Mouse (Mus musculus) layer of hippocampus, adult 18-20 months (tissue): Measurements from ENCODE around the gene Polr2l. TPM values are rescaled to one million over a fixed set of nuclear protein-coding genes. Genes with fewer than 3 reads are reported as not detected.

Experiments used
- DNase-seq, 2 experiments: peaks; one replicate each; pipeline ENCODE4 v3.0.0; 2022; ENCODE audit warnings: low spot score in 2 of 2
- total RNA-seq, 2 experiments: library from RNA; stranded (reverse); gene quantifications; 2 replicates each; pipeline ENCODE4 v1.2.3; 2021

Polr2l gene
- total RNA-seq, 2 experiments from 2014 or later = 39.2 to 42.8 TPM

DNA sequence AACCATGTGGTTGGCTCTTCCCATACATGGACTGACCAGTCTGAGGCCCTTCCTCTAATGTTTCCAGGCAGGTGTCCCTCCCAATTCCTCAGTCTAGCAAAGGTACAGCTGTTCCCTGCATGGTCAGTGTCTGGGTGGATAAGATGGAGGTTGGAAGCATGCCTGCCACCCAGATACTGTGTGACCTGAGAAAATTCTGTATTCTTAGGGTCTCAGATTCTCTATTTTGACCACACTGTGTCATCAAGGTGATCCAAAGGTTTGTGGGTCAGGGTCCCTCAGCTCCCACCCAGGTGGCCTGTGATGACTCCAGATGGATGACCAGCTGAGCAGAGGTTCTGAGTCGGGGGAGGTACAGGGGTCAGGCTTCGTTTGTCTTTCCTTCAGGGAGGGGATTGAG lies 10.3 kb upstream of the Polr2l start:
- DNase-seq = no peak

DNA sequence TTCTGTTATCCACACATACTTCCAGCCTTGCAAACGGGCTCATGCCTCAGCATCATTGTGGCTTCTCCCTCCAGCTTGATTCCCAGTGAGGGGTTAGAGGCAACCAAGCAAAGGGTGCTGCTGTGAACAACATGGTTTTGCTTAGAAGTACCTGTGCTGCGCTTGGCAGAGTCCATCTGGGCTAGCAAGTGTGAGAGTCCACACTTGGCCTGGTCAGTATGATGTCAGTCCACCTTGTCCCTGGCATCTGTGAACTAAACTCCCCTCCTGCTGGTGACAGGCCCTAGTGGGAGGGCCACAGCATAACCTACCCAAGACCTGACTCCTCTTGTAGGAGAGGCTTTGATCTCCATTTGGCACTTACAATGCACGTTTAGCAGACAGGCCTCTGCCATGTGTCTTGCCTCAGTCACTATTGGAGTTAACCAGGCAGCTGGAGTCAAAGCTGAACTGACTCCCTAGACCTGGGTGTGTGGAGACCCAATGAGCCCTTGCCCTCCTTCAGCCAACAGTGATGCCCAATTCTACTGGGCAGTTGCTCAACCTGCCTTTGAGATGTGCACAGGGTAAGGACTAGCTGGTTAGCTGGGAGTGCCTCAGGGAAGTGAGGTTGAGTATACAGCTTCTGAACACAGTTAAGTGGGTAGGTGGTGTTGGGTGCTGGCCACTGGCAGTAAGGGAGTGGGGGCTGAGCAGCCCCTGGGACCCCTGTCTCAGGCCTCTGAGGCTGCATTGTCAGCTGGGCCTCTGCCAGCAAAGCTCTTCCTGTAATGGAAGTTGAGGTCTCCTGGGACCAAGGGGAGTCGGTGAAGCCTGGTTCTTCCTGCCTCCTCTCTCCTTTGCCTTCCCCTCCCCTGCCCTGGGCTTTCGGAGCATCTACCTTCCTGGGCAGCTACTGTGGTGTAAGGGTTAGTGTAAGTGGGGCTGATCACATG lies 9.5 kb upstream of the Polr2l start:
- DNase-seq = no peak

DNA sequence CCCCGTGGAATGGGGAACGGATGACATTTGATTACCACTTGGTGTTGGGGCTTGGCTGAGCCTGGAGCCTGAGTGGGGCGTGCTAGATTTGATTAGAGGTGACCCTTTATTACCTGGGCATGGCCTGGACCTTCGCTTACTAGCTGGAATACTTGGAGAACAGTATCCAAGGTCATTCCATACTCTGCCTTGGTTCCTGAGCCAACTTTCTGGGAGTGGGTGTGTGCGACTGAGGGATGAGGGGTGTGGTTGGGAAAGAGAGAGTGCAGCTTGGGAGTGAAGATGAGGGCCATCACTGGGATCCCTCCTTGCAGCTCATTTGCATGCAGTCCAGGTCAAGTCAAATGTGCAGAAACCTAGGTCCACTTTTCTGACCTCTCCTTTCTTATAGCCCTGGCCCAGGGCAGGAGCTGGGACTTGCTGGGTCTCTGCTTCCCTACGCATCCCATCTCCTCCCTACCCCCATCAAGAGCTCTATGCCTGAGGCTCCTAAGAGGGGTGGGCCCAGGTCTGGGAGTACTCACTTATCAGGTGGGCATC lies 8.3 kb upstream of the Polr2l start:
- no peak for DNase-seq

GRCm38 (mm10) chr7:141482531-141483024 lies 7.6 kb upstream of the Polr2l start:
- DNase-seq = no peak

DNA sequence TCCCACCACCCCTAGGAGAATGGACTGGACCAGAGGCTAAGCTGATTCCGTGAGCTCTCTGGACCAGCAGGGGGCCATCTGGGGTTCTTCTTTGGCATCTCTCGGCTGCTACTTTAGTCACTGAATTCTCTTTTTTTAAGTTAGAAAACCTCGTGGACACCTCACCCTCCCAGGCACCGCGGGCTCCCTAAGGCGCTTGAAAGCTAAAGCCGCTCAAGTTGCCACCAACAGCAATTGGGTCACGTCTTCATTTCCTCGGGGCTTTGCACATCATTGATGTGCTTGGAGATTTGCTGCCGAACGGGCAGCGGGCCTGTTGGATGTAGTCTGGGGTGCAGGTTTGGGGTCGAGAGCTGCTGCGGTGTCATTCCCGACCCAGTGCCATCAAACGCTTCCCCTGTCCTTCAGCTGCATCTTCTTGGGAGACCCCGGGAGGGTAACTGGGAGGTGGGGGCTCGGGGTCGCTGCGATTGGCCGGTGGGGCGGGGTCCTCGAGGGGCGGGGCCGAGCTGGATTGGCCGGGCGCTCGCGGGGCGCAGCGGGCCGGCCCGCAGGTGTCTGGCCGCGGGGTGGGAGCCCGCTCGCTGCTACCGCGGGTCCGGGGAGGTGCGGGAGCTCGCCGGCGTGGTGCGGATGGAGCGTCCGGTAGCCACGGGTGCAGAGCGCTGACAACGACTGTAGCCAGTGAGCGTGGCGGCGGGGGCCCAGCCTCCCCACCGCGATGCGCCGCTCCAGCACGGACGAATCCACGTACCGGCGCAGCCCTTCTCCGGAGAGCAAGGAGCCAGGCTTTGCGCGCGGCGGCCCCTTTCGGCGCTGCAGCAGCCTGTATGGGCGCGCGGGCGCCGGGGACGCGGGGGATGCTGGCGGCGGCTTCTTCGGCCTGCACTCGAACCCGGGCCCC lies 6.8 kb upstream of the Polr2l start:
- DNase-seq = peak in 1 of 2 experiments; percentile 63

DNA sequence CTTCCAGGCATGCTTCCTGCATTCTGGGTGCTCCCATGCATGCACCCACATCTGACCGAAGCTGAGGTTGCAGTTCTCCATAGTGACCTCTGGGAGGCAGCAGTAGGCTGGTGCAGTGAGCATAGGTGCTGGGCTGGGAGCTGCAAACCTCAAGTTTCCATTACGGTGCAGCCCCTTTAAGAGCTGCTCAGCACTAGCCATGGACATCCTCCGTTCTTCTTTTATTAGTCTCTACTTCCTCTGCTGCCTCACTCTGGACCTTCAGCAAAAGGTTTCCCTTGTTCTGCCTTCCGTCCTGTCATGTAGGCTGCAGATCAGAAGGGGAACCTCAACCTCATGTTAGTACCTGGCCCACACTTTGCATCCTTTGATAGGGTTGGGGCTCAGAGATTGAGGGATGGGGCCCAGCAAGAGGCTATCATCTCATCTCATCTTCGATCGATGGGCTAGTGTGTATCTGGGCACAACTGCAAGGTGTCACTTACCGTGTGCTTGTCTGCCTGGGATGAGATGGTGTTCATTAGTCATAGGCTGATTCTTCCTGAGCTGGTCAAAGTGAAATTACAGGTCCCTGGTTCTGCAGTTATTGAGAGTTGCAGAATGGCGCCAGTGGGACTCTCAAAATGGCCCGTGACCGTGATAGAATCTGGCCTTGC lies 6.0 kb upstream of the Polr2l start:
- DNase-seq = peak; percentile 65 to 85

DNA sequence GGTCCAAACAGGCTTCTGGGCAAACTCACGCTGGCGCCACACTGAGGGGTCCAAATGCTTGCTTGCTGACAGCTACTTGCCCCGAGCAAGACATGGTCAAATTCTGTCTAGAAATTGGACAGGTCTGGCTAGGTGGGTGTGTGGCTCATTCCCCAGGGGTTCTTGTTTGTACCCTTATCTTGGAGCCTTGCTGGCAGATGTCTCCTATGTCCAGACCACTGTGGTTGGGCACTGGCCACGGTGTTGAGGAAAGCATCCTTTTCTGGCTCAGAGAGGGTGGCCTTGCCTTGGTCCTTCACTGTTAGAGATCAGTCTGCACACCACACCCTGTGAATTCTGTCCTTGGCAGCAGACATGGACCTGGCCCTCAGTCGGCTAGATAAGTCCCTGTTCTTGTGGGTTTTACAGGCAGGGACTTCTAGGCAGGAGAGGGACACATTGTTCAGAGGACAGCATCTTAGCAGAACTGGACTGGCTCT lies 3.4 kb upstream of the Polr2l start:
- DNase-seq = no peak

- DNase-seq = no peak
Observed at GRCm38 (mm10) chr7:141477578-141478269, 2.8 kb upstream of the Polr2l start.

DNA sequence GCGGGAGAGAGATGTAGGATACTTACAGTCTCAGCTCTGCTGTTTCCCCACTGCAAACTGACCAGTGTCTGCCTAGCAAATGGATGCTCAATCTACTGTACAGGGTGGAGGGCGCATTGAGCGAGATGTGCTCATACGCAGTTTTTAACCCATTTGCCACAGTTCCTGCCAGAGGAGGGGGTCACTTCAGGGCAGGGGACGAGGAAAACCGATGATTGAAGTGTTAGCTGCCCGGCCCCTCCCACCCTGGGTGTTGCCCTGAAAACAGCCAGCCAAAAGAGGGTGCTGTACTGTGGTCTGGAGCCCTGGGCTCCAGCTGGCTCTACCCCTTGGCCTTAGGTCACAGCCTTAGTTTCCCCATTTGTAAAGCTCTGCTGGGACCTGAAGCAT lies 2.0 kb upstream of the Polr2l start:
- no peak for DNase-seq

DNA sequence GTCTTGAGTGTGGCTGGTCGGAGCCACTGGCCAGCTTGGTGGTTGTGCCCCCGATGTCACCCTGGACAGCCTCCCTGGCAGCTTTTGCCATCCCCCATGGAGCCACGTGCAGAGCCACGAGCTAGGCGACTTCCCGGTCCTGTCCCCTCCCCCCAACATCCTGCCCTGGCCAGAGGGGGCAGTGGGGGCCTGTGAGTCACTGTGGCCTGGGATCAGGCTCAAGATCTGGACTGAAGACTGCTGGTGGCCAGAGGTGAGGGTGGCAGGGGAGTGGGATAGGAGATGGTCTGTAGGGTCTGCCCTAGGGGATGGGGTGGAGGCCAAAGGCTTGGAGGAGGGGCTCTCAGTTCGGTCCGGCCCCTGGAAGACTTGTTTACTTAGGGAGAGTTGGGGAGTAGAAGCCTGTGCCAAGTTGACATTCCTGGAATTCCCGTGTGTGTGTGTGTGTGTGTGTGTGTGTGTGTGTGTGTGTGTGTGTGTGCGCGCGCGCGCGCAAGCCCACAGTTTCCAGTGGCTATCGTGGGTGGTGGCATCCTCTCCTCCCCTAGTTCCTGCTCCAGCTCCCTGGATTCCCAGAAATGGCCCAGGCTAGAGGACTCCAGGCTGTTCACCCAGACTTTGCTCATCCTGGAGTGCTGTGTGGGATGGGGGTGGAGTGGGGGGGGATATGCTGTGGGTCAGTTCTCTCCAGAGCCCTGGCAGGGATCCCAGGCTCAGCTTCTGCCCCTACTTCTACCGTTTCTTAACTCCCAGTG lies 1.5 kb upstream of the Polr2l start:
- no peak for DNase-seq

GRCm38 (mm10) chr7:141475805-141476158 lies 850 bp upstream of the Polr2l start:
- no peak for DNase-seq

GRCm38 (mm10) chr7:141474160-141474559 lies 772 bp downstream of the Polr2l start:
- no peak for DNase-seq

- no peak for DNase-seq
Observed at GRCm38 (mm10) chr7:141472763-141473162, 2.2 kb downstream of the Polr2l start.

DNA sequence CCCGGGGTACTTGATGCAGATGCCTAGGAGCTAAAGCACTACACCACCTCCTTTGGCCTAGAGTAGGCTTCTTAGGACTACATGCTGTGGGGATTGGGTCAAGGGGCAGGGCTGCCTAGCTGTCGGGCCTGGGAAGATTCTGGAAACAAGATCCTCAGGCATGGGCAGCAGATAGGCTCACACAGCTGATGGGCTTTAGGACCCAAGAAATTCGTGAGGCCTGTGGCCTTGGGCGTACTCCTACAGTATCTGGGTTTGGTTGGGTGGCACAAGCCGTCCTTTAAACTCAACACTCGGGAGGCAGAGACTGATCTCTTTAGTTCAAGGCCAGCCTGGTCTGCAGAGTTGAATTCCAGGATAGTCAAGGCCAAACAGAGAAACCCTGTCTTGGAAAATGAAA lies 2.7 kb downstream of the Polr2l start:
- DNase-seq = no peak

- no peak for DNase-seq
Observed at GRCm38 (mm10) chr7:141471236-141471635, 3.7 kb downstream of the Polr2l start.

DNA sequence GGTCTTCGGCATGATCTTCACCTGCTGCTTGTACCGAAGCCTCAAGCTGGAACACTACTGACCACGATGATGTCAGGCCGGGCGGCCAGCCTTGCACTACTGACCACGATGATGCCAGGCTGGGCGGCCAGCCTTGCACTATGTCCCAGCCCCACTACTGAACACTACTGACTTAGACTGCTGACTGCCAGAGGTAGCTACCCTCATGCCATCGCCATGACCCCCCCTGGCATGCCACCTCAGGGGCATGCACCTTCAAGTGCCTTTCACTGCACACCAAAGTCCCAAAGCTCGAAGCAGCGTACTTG lies 4.3 kb downstream of the Polr2l start:
- no peak for DNase-seq

- DNase-seq = no peak
Observed at GRCm38 (mm10) chr7:141469901-141470636, 4.9 kb downstream of the Polr2l start.

DNA sequence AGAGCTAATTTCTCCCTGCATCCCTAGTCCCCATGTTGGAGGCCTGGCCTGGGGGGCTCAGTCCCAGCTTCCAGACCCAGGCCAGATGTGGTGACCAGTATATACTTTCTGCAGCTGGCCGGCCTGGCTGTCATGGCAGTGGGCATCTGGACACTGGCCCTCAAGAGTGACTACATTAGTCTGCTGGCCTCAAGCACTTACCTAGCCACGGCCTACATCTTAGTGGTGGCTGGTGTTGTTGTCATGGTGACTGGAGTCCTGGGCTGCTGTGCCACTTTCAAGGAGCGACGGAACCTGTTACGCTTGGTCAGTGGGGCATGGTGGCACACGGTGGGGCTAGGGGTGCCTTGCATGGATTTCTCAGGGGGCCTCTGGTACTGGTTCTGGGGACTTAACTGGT lies 5.6 kb downstream of the Polr2l start:
- no peak for DNase-seq
